Mouse (Mus musculus) C2C12 (cell line): Measurements from ENCODE around the gene Slc38a10.

Source experiments
- CEBPB ChIP-seq: IDR thresholded peaks from one replicate; pipeline ENCODE4 v1.6.1; 2011; ENCODE audit warnings: low read depth, mild to moderate bottlenecking, control low read depth, moderate library complexity
- CTCF ChIP-seq: IDR thresholded peaks from one replicate; pipeline ENCODE4 v1.5.1; 2011; ENCODE audit not compliant: control insufficient read depth, insufficient read depth, insufficient read length
- FOSL1 ChIP-seq: IDR thresholded peaks from one replicate; pipeline ENCODE4 v1.8.0; 2011; ENCODE audit warnings: mild to moderate bottlenecking, low read length; ENCODE audit not compliant: poor library complexity, insufficient read depth, severe bottlenecking
- MAX ChIP-seq: IDR thresholded peaks from one replicate; pipeline ENCODE4 v1.6.1; 2011; ENCODE audit warnings: mild to moderate bottlenecking, control low read depth
- MYOD1 ChIP-seq: IDR thresholded peaks from one replicate; pipeline ENCODE4 v1.6.1; 2011; ENCODE audit warnings: low read depth; ENCODE audit not compliant: control insufficient read depth, insufficient read length
- MYOG ChIP-seq: IDR thresholded peaks from one replicate; pipeline ENCODE4 v1.6.1; 2011; ENCODE audit not compliant: control insufficient read depth, insufficient read length; ENCODE audit errors: extremely low read depth
- USF1 ChIP-seq: IDR thresholded peaks from one replicate; pipeline ENCODE4 v1.6.1; 2011; ENCODE audit warnings: low read depth, mild to moderate bottlenecking, control low read depth, moderate library complexity

DNA sequence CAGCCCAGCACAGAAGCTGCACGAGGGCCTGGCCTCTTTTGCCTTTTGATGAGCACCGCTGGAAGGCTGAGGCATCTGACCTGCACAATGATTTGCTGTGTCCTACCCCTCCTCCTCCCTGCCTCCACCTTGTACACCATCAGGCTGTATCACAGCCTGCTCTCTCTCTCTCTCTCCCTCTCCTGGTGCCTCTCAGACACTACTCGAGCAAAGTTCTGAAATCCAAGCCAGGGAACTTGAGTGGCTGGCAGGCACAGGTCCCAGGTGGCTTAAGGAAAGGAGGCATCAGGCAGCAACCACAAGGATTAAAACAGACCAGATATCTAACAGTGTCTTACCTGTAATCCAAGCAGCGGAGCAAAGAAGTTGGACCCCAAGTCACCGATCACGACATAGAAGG lies 10.9 kb downstream of the Slc38a10 start:
- TF ChIP-seq CTCF (no peak), MAX (no peak), USF1 (no peak), MYOG (no peak), MYOD1 (no peak), FOSL1 (no peak), CEBPB (no peak)
